Mouse (Mus musculus) midbrain, postnatal 0 days (tissue): ENCODE results near the gene Cyp39a1. TPM values are rescaled to one million over a fixed set of nuclear protein-coding genes. Genes with fewer than 3 reads are reported as not detected.

Source experiments
- ATAC-seq: fragments of 200-750 bp; cut with Nextera tagmentation; 2 replicates; pipeline ENCODE4 v1.8.0; 2017; ENCODE audit warnings: moderate number of reproducible peaks, mild to moderate bottlenecking, moderate TSS enrichment, moderate library complexity; ENCODE audit not compliant: low FRiP score
- DNase-seq: peaks from one replicate; pipeline ENCODE4 v3.0.0-alpha.2; 2015; ENCODE audit warnings: low spot score
- H3K27ac ChIP-seq: fragments of 300-500 bp; sonication (generic); 2 replicates; pipeline ENCODE4 v1.5.1; 2014; ENCODE audit warnings: low read depth, mild to moderate bottlenecking, low read length, mixed read lengths
- H3K27me3 ChIP-seq: fragments of 300-500 bp; sonication (generic); 2 replicates; pipeline ENCODE4 v1.6.1; 2014; ENCODE audit warnings: low read length, control low read depth, mixed read lengths; ENCODE audit not compliant: insufficient read depth
- H3K36me3 ChIP-seq: fragments of 300-500 bp; sonication (generic); 2 replicates; pipeline ENCODE4 v1.6.1; 2014; ENCODE audit warnings: low read length, control low read depth, mixed read lengths; ENCODE audit not compliant: insufficient read depth
- H3K4me1 ChIP-seq: fragments of 300-500 bp; sonication (generic); 2 replicates; pipeline ENCODE4 v1.6.1; 2014; ENCODE audit warnings: mild to moderate bottlenecking, control low read depth, antibody characterized with exemption, low read length, mixed read lengths; ENCODE audit not compliant: insufficient read depth
- H3K4me2 ChIP-seq: fragments of 300-500 bp; sonication (generic); 2 replicates; pipeline ENCODE4 v1.6.1; 2014; ENCODE audit warnings: low read depth, mild to moderate bottlenecking, low read length, mixed read lengths; ENCODE audit not compliant: poor library complexity, severe bottlenecking
- H3K4me3 ChIP-seq: fragments of 300-500 bp; sonication (generic); 2 replicates; pipeline ENCODE4 v1.5.1; 2014; ENCODE audit warnings: low read depth, mild to moderate bottlenecking, low read length, moderate library complexity
- H3K9ac ChIP-seq: fragments of 300-500 bp; sonication (generic); replicated peaks from 2 replicates; pipeline ENCODE4 v1.6.1; 2014; ENCODE audit warnings: mild to moderate bottlenecking, low read length, moderate library complexity, mixed read lengths; ENCODE audit not compliant: poor library complexity, severe bottlenecking
- H3K9me3 ChIP-seq: fragments of 300-500 bp; sonication (generic); 2 replicates; pipeline ENCODE4 v1.6.1; 2016; ENCODE audit warnings: low read length, control low read depth
- CTCF ChIP-seq: IDR thresholded peaks from 2 replicates; pipeline ENCODE4 v1.5.1; 2016; ENCODE audit warnings: antibody characterized with exemption, mild to moderate bottlenecking
- WGBS: fragments of 180-500 bp; shearing (Covaris S2); extraction: QIAGEN DNeasy Blood & Tissue Kit; methylation state at CpG from one replicate; pipeline ENCODE4 v1.1.7; 2014; 5-methylcytosine and 5-hydroxymethylcytosine counted together
- polyA plus RNA-seq: library from polyadenylated mRNA; unstranded; fragments of >200 nt; fragmentation: Nextera tagmentation; extraction: Ambion mirVana; gene quantifications from 2 replicates; pipeline ENCODE4 v1.2.1, GENCODE M21; 2015
- total RNA-seq: library from RNA; depleted of rRNA; stranded (reverse); fragments of >200 nt; gene quantifications from 2 replicates; pipeline ENCODE4 v1.2.3, GENCODE M21; 2014

Cyp39a1 gene
- total and polyA plus RNA-seq, 2 experiments from 2014 or later = 1.3 to 5.6 TPM

DNA sequence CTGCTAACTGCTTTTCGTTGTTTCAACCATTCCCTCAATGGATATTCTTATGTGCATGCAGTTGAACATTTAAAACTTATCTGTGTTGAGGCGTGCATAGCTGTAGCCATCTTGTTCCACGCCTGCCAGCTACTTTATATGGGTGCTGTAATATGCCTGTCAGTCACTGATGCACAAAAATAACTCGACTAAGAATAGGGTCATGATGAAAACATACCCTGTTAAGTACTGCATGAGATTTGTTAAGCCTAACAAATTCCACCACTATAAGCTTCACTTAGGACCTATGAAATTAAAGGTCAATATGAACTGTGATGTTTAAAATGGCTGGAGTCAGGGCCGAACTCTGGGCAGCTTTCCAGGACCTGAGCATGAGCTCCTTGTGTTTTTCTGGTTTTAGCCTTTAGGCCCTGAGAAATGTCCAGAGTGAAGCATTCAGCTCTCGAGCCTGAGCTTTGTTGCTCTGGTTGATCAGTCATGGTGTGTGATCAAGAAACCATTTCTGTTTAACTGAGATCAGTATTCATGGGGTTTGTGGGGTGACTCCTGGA, 2.0 kb downstream of the Cyp39a1 start:
- H3K9ac ChIP-seq = 0 out of 2 replicates have a peak overlapping the region, but pooled peaks have one; percentile 13
- DNase-seq (no peak), ATAC-seq (no peak)
- H3K36me3 ChIP-seq = no peaks in the 10 kb centered on the region
- H3K4me3 ChIP-seq = no peak overlapping the region
- H3K27ac ChIP-seq = no peak overlapping the region
- TF ChIP-seq CTCF = no peak
- 60% methylated on average over 6 of the region's 6 CpGs for WGBS
- no peaks in the 10 kb centered on the region for H3K4me1 ChIP-seq
- no peaks in the 10 kb centered on the region for H3K27me3 ChIP-seq
- no peaks in the 10 kb centered on the region for H3K9me3 ChIP-seq
- H3K4me2 ChIP-seq = no peak overlapping the region

DNA sequence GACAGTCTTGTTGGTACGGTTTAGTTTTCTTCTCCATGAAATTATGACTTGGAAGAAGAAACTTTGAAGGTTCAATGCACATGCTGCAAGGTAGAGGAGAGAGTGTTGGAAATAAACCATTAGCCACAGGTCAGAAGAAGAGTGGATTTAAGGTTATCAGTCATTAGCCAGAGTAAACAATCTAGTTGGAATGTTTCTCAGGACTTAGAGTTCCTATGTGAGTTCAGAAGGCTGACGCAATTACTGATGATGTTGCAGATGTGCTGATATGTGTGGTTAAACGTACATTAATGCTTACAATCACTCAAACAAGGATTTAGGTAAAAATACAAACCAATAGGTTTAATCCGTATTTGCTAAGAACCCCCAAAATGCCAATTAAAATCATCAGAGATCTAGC, 4.7 kb downstream of the Cyp39a1 start:
- TF ChIP-seq CTCF = no peak
- ATAC-seq (no peak), DNase-seq (no peak)
- Histone ChIP-seq H3K27ac (no peak overlapping the region), H3K9ac (no peak overlapping the region), H3K4me1 (no peaks in the 10 kb centered on the region), H3K27me3 (no peaks in the 10 kb centered on the region), H3K9me3 (no peaks in the 10 kb centered on the region), H3K4me3 (no peak overlapping the region), H3K36me3 (no peaks in the 10 kb centered on the region), H3K4me2 (no peak overlapping the region)
- WGBS = 92% methylated on average over 4 of the region's 4 CpGs

DNA sequence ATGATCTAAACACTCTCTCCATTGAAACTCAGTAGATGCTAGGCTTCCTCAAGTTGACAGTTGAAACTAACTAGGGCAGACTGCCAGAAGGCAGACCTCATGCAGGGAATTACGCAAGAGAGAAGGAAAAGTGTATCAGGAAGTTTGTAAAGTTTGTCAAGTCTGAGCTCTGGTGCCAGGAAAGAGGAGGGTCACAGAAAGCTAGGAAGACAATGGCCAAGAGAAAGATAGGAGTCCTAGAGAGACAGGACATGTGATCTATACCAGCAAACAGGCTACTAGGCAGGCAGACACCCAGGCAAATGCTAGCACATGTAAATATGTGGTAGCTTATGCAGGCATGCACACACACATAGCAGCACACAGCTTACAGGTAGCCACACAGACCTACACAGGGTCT, 8.0 kb downstream of the Cyp39a1 start:
- DNase-seq (no peak), ATAC-seq (no peak)
- no peaks in the 10 kb centered on the region for H3K4me1 ChIP-seq
- TF ChIP-seq CTCF = no peak
- 61% methylated on average over 1 of the region's 1 CpGs for WGBS
- H3K4me2 ChIP-seq = no peak overlapping the region
- no peak overlapping the region for H3K27ac ChIP-seq
- no peak overlapping the region for H3K4me3 ChIP-seq
- H3K36me3 ChIP-seq = no peaks in the 10 kb centered on the region
- no peak overlapping the region for H3K9ac ChIP-seq
- no peaks in the 10 kb centered on the region for H3K27me3 ChIP-seq
- H3K9me3 ChIP-seq = no peaks in the 10 kb centered on the region

DNA sequence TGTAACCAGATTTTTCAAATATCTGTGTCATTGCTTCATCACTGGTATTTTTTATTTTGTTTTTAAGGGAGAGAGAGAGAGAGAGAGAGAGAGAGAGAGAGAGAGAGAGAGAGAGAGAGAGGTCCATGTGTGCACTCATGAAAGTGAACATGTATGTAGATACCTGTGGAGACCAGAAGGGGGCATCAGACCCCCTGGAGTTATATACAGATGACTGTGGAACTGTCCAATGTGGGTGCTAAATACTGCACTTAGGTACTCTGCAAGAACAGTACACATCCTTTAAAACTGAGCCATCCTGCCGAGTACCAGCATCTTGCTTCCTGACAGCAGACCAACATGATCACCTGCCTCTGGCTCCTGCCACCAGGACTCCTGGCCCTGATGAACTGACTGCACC, 9.0 kb downstream of the Cyp39a1 start:
- no peak overlapping the region for H3K9ac ChIP-seq
- ATAC-seq (no peak), DNase-seq (no peak)
- TF ChIP-seq CTCF = 0 out of 2 replicates have a peak, but pooled peaks have one; percentile 4
- H3K36me3 ChIP-seq = no peaks in the 10 kb centered on the region
- H3K27ac ChIP-seq = no peak overlapping the region
- H3K4me3 ChIP-seq = no peak overlapping the region
- H3K27me3 ChIP-seq = no peaks in the 10 kb centered on the region
- WGBS = 85% methylated on average over 1 of the region's 1 CpGs
- no peaks in the 10 kb centered on the region for H3K4me1 ChIP-seq
- no peak overlapping the region for H3K4me2 ChIP-seq
- H3K9me3 ChIP-seq = no peaks in the 10 kb centered on the region

DNA sequence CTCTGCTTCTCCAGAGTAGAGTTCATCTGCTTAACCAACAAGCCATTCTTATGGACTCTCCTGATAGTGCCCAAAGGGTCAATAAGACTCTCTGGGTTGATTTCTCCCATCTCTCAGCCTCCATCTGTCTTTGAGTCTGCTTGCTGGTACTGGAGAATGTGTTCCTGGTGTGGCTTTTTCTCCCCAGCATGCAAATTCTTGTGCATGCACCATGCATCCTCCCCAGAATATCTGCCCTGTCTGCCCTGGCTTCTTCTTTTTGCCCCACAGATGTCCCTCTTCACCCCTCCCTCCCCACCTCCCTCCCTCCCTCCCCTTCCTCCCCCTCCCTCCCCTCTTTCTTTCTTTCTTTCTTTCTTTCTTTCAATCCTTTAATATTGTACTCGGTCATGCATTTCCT, 10.1 kb downstream of the Cyp39a1 start:
- DNase-seq = no peak
- no peak for TF ChIP-seq CTCF
- Histone ChIP-seq H3K9me3 (no peaks in the 10 kb centered on the region), H3K4me3 (no peak overlapping the region), H3K9ac (no peak overlapping the region), H3K27me3 (no peaks in the 10 kb centered on the region), H3K4me2 (no peak overlapping the region), H3K27ac (no peak overlapping the region), H3K4me1 (no peaks in the 10 kb centered on the region), H3K36me3 (no peaks in the 10 kb centered on the region)
- no peak for ATAC-seq
- 29% methylated on average over 1 of the region's 1 CpGs for WGBS

DNA sequence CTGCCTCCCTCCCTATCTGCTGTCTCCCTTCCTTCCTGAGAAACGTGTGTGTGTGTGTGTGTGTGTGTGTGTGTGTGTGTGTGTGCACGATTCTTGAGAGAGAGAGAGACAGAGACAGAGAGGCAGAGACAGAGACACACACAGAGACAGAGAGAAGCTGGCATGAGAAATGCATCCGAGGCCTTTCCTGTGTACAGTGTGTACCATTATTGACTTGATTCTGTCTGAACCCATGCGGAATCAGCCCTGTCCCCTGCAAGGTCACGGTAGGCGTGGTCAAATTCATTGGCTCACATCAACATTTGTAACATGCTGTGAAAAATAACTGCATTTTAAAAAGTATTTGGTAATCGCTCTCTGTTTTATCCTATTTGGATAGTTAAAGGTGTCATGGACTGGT, 16.9 kb downstream of the Cyp39a1 start:
- ATAC-seq (no peak), DNase-seq (no peak)
- Histone ChIP-seq H3K4me3 (no peak overlapping the region), H3K27ac (no peak overlapping the region), H3K36me3 (no peaks in the 10 kb centered on the region), H3K27me3 (no peaks in the 10 kb centered on the region), H3K4me1 (no peaks in the 10 kb centered on the region), H3K9me3 (no peaks in the 10 kb centered on the region), H3K9ac (no peak overlapping the region), H3K4me2 (no peak overlapping the region)
- 96% methylated on average over 6 of the region's 7 CpGs for WGBS
- TF ChIP-seq CTCF = no peak
